Mouse (Mus musculus) MEL (cell line): ENCODE measurements around the gene Ssx2ip.

ENCODE experiments used
- POLR2A ChIP-seq, 2 experiments: IDR thresholded peaks; 2 replicates each; pipeline ENCODE4 v1.6.1; 2011 to 2012; ENCODE audit warnings: low read length in 2 of 2, mild to moderate bottlenecking in 2 of 2, control low read depth in 1 of 2, improper control_type of control experiment in 1 of 2, low read depth in 1 of 2, moderate library complexity in 1 of 2; ENCODE audit not compliant: control insufficient read depth in 1 of 2, insufficient read depth in 1 of 2, poor library complexity in 1 of 2
- USF2 ChIP-seq, 2 experiments: IDR thresholded peaks; 2 replicates each; pipeline ENCODE4 v1.6.1; 2011 to 2012; ENCODE audit warnings: improper control_type of control experiment in 2 of 2, low read length in 2 of 2, borderline replicate concordance in 1 of 2, inconsistent platforms in 1 of 2, low read depth in 1 of 2, mild to moderate bottlenecking in 1 of 2; ENCODE audit not compliant: insufficient read depth in 1 of 2

DNA sequence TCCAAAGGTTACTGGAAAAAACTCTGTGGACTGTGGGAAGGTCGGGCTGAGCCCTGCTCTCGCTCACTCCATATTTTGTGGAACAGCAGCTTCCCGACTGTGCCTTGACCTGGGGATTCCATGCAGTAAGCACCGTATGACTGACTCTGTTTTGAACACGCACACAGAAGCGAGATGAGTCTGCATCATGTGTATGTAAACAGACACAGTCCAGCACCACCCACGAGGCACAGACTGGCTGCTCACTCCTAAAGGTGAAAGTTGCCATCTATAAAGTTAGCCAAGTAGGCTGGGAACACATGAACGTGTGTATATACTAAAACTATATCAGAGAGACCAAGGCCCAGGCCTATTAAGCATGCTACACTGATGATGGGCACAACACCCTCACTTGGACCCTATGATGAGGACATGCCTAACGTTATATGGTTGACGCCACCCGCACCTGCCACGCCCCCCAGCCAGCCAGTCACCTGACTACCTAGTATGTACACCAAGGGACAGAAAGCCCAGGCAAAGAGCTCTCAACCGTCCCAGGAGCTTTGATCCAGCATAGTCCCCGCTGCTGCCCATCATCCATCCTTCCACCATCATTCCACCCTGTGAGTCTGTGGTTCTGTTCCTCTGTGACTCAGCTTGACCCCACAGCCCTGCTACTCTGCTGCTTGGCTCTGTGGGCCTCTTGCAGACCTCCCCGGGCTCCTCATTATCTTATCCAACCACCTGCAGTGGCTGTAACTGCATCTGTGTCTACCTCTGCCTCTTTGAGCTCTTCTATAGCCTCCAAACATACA is 27.9 kb upstream of the Ssx2ip start:
- TF ChIP-seq USF2 (IDR thresholded peaks at IDR 0.05; ENCODE audit: borderline replicate concordance in 1 of 2, insufficient read depth in 1 of 2, low read depth in 1 of 2, low read length in 2 of 2) = no peak
- no peak for TF ChIP-seq POLR2A (IDR thresholded peaks at IDR 0.05; ENCODE audit: control insufficient read depth in 1 of 2, insufficient read depth in 1 of 2, low read depth in 1 of 2, low read length in 2 of 2, poor library complexity in 1 of 2)
